Mouse (Mus musculus) liver, embryonic 16.5 days (tissue): ENCODE data around the gene Plcg2. TPM values are rescaled to one million over a fixed set of nuclear protein-coding genes. Genes with fewer than 3 reads are reported as not detected.
A peak's percentile ranks its signal among the peaks of the same experiment; 100 is the strongest.

Source experiments
- ATAC-seq: fragments of 200-750 bp; cut with Nextera tagmentation; 2 replicates; pipeline ENCODE4 v1.8.0; 2017; ENCODE audit warnings: low read depth, mild to moderate bottlenecking, moderate number of reproducible peaks, moderate library complexity
- H3K27ac ChIP-seq: fragments of 300-500 bp; sonication (generic); 2 replicates; pipeline ENCODE4 v1.5.1; 2014; ENCODE audit warnings: mild to moderate bottlenecking, low read length
- H3K27me3 ChIP-seq: fragments of 300-500 bp; sonication (generic); 2 replicates; pipeline ENCODE4 v1.6.1; 2014; ENCODE audit warnings: low read depth, low read length, mixed read lengths; ENCODE audit not compliant: control insufficient read depth, insufficient read depth
- H3K36me3 ChIP-seq: fragments of 300-500 bp; sonication (generic); 2 replicates; pipeline ENCODE4 v1.6.1; 2014; ENCODE audit warnings: mild to moderate bottlenecking; ENCODE audit not compliant: control insufficient read depth, insufficient read depth
- H3K4me1 ChIP-seq: fragments of 300-500 bp; sonication (generic); 2 replicates; pipeline ENCODE4 v1.6.1; 2014; ENCODE audit warnings: low read depth, low read length, mixed read lengths; ENCODE audit not compliant: control insufficient read depth
- H3K4me2 ChIP-seq: fragments of 300-500 bp; sonication (generic); 2 replicates; pipeline ENCODE4 v1.6.1; 2014; ENCODE audit warnings: low read depth, low read length, mixed read lengths
- H3K4me3 ChIP-seq: fragments of 300-500 bp; sonication (generic); 2 replicates; pipeline ENCODE4 v1.5.1; 2014; ENCODE audit warnings: low read depth, mild to moderate bottlenecking, low read length
- H3K9ac ChIP-seq: fragments of 300-500 bp; sonication (generic); 2 replicates; pipeline ENCODE4 v1.6.1; 2014; ENCODE audit warnings: low read depth, low read length
- H3K9me3 ChIP-seq: fragments of 300-500 bp; sonication (generic); replicated peaks from 2 replicates; pipeline ENCODE4 v1.6.1; 2016; ENCODE audit warnings: low read length; ENCODE audit not compliant: control insufficient read depth
- WGBS: fragments of 180-500 bp; shearing (Covaris S2); extraction: QIAGEN DNeasy Blood & Tissue Kit; methylation state at CpG from one replicate; pipeline ENCODE4 v1.1.7; 2014; ENCODE audit not compliant: insufficient replicate concordance; 5-methylcytosine and 5-hydroxymethylcytosine counted together
- polyA plus RNA-seq: library from polyadenylated mRNA; unstranded; fragments of >200 nt; fragmentation: Nextera tagmentation; extraction: Ambion mirVana; gene quantifications from 2 replicates; pipeline ENCODE4 v1.2.1, GENCODE M21; 2015

Gene Plcg2
- polyA plus RNA-seq, 1 experiment from 2014 or later, result 8.4 TPM

DNA sequence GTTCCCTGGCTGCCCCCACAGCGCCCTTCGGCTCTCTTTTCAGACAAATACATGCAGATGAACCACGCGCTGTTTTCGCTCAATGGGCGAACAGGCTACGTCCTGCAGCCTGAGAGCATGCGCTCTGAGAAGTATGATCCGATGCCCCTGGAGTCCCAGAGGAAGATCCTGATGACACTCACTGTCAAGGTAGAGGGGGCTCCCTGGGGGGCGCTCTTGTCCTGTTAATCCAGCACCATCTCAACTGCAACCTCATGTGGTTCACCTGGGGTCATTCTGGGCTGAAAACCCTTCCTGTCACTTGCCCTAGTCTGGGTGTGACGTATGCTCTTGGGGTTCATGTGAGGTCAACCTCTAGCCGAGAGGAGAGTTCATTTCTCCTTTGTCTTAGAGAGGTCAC lies 114.8 kb downstream of the Plcg2 start:
- Histone ChIP-seq H3K4me1 (no peaks in the 10 kb centered on the region), H3K4me3 (no peak overlapping the region), H3K27me3 (no peaks in the 10 kb centered on the region), H3K36me3 (no peaks in the 10 kb centered on the region), H3K4me2 (no peak overlapping the region), H3K9me3 (no peaks in the 10 kb centered on the region), H3K9ac (no peak overlapping the region), H3K27ac (no peak overlapping the region)
- 82% methylated on average over 12 of the region's 12 CpGs for WGBS
- ATAC-seq, result no peak

- H3K27me3 ChIP-seq, result no peaks in the 10 kb centered on the region
- ATAC-seq, result no peak
- 70% methylated on average over 14 of the region's 14 CpGs for WGBS
Measured at GRCm38 (mm10) chr8:117626040-117626838, 128.1 kb downstream of the Plcg2 start.

GRCm38 (mm10) chr8:117627096-117627495 lies 129.0 kb downstream of the Plcg2 start:
- no peak for ATAC-seq
- Histone ChIP-seq H3K9ac (no peak overlapping the region), H3K4me3 (no peak overlapping the region), H3K4me1 (no peaks in the 10 kb centered on the region), H3K4me2 (no peak overlapping the region), H3K27me3 (no peaks in the 10 kb centered on the region), H3K9me3 (no peaks in the 10 kb centered on the region), H3K36me3 (no peaks in the 10 kb centered on the region), H3K27ac (no peak overlapping the region)
- WGBS, result 76% methylated on average over 9 of the region's 9 CpGs

More at GRCm38 (mm10) chr8:117626040-117626838, 128.1 kb downstream of the Plcg2 start:
- H3K4me3 ChIP-seq, result no peak overlapping the region
- H3K36me3 ChIP-seq, result no peaks in the 10 kb centered on the region
- no peaks in the 10 kb centered on the region for H3K9me3 ChIP-seq
- no peaks in the 10 kb centered on the region for H3K4me1 ChIP-seq
- H3K9ac ChIP-seq, result no peak overlapping the region
- no peak overlapping the region for H3K27ac ChIP-seq
- H3K4me2 ChIP-seq, result no peak overlapping the region

GRCm38 (mm10) chr8:117632532-117632931 lies 134.4 kb downstream of the Plcg2 start:
- Histone ChIP-seq H3K36me3 (0 out of 2 replicates have a peak, but pooled peaks cover 2% of the 10 kb centered on the region), H3K9me3 (no peaks in the 10 kb centered on the region)
- WGBS, result 54% methylated on average over 5 of the region's 5 CpGs

GRCm38 (mm10) chr8:117634406-117634805 lies 136.3 kb downstream of the Plcg2 start:
- 0 out of 2 replicates have a peak, but pooled peaks cover 2% of the 10 kb centered on the region for H3K36me3 ChIP-seq
- H3K4me1 ChIP-seq, result no peaks in the 10 kb centered on the region
- no peaks in the 10 kb centered on the region; the same call in 1 of the 2 replicates for H3K9me3 ChIP-seq
- no peaks in the 10 kb centered on the region for H3K27me3 ChIP-seq
- H3K27ac ChIP-seq, result no peak overlapping the region
- no peak for ATAC-seq
- H3K4me3 ChIP-seq, result no peak overlapping the region
- no peak overlapping the region for H3K4me2 ChIP-seq
- H3K9ac ChIP-seq, result no peak overlapping the region
- 67% methylated on average over 7 of the region's 7 CpGs for WGBS

More at GRCm38 (mm10) chr8:117632532-117632931, 134.4 kb downstream of the Plcg2 start:
- Histone ChIP-seq H3K4me2 (no peak overlapping the region), H3K27ac (no peak overlapping the region), H3K4me3 (no peak overlapping the region), H3K4me1 (no peaks in the 10 kb centered on the region), H3K9ac (no peak overlapping the region), H3K27me3 (no peaks in the 10 kb centered on the region)
- no peak for ATAC-seq

DNA sequence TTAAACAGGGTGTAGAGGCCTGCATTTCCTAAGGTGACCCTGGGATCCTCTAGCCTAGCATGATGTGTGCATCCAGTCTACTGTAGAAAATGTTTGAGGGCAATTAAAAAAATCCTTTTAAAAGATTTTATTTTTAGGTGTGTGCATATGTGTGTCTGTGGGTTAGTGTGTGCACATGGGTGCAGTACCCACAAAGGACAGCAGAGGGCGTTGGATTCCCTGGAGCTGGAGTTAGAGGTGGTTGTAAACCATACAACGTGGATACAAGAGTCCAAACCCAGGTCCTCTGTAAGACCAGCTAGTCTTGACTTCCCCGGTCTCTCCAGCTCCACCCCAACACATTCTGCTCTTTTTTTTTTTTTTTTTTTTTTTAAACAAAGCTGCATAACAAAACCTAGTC lies 139.4 kb downstream of the Plcg2 start:
- no peak overlapping the region for H3K9ac ChIP-seq
- no peaks in the 10 kb centered on the region for H3K4me1 ChIP-seq
- ATAC-seq, result no peak
- 0 out of 2 replicates have a peak, but pooled peaks cover 2% of the 10 kb centered on the region for H3K36me3 ChIP-seq
- no peak overlapping the region for H3K27ac ChIP-seq
- 55% methylated on average over 3 of the region's 3 CpGs for WGBS
- no peaks in the 10 kb centered on the region; the same call in 1 of the 2 replicates for H3K9me3 ChIP-seq
- no peak overlapping the region for H3K4me3 ChIP-seq
- H3K4me2 ChIP-seq, result no peak overlapping the region
- H3K27me3 ChIP-seq, result no peaks in the 10 kb centered on the region

DNA sequence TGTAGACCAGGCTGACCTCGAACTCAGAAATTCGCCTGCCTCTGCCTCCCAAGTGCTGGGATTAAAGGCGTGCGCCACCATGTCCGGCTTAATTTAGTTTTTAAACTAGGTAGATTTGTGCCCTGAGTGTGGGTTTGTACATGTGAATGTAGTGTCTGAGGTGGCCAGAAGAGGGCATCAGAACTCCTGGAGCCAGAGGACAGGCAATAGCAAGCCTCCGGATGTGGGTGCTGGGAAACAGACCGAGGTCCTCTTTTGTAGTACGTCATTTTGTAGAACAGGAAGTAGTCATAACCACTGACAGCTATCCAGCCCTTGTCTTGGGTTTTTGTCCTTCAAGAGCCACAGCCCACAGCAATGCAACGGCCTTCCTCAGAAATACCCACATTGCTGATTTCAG lies 141.5 kb downstream of the Plcg2 start:
- Histone ChIP-seq H3K4me1 (no peaks in the 10 kb centered on the region), H3K9ac (no peak overlapping the region), H3K4me2 (no peak overlapping the region), H3K27ac (no peak overlapping the region), H3K9me3 (no peaks in the 10 kb centered on the region; the same call in 1 of the 2 replicates), H3K36me3 (0 out of 2 replicates have a peak, but pooled peaks cover under 1% of the 10 kb centered on the region), H3K4me3 (no peak overlapping the region), H3K27me3 (no peaks in the 10 kb centered on the region)
- 67% methylated on average over 9 of the region's 9 CpGs for WGBS
- no peak for ATAC-seq

- Histone ChIP-seq H3K9me3 (peaks cover 7% of the 10 kb centered on the region), H3K36me3 (no peaks in the 10 kb centered on the region), H3K9ac (no peak overlapping the region), H3K27ac (no peak overlapping the region), H3K27me3 (no peaks in the 10 kb centered on the region), H3K4me1 (no peaks in the 10 kb centered on the region), H3K4me3 (no peak overlapping the region), H3K4me2 (no peak overlapping the region)
- 44% methylated on average over 5 of the region's 5 CpGs for WGBS
- peak; percentile 70 for ATAC-seq
Measured at GRCm38 (mm10) chr8:117645486-117645885, 147.4 kb downstream of the Plcg2 start.

- H3K27me3 ChIP-seq, result no peaks in the 10 kb centered on the region
- peaks cover 7% of the 10 kb centered on the region for H3K9me3 ChIP-seq
- 28% methylated on average over 2 of the region's 2 CpGs for WGBS
- peak; percentile 58; the same call in 1 of the 2 replicates for ATAC-seq
- no peak overlapping the region for H3K9ac ChIP-seq
- H3K4me1 ChIP-seq, result no peaks in the 10 kb centered on the region
- H3K4me3 ChIP-seq, result no peak overlapping the region
- no peak overlapping the region for H3K4me2 ChIP-seq
- H3K27ac ChIP-seq, result no peak overlapping the region
- H3K36me3 ChIP-seq, result no peaks in the 10 kb centered on the region
Measured at GRCm38 (mm10) chr8:117646020-117646419, 147.9 kb downstream of the Plcg2 start.
